Mouse (Mus musculus) urinary bladder, adult 2 months (tissue): ENCODE measurements around the gene Tmem236. TPM values are rescaled to one million over a fixed set of nuclear protein-coding genes. Genes with fewer than 3 reads are reported as not detected.

Experiments used
- DNase-seq: peaks from one replicate; pipeline ENCODE4 v3.0.0; 2022; ENCODE audit warnings: low spot score
- polyA plus RNA-seq: library from polyadenylated mRNA; depleted of rRNA; stranded (reverse); fragments of >200 nt; gene quantifications from 2 replicates; pipeline ENCODE4 v1.2.3, GENCODE M21; 2012; rRNA removed

Tmem236 gene
- polyA plus RNA-seq, 1 experiment: 0.11 TPM

DNA sequence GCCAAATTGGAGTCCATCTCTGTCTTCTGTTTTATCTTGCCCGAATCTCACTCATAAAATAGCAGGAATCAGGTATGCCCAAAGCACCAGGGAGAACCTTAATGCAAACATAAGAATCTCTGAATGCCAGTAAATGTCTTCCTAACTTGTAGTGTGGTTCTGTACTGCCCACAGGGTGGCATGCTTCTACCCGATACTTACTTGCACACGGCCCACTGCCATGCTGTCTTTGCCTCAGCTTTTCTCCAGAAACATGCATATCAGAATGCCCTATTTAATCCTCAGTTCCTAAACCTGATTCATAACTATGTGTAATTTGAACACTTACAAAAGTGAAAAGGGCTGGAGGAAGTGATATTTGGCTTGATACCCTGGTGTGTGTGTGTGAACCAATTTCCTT, 77.6 kb downstream of the Tmem236 start:
- no peak for DNase-seq

- DNase-seq: no peak
Observed at GRCm38 (mm10) chr2:14258345-14258850, 84.1 kb downstream of the Tmem236 start.

DNA sequence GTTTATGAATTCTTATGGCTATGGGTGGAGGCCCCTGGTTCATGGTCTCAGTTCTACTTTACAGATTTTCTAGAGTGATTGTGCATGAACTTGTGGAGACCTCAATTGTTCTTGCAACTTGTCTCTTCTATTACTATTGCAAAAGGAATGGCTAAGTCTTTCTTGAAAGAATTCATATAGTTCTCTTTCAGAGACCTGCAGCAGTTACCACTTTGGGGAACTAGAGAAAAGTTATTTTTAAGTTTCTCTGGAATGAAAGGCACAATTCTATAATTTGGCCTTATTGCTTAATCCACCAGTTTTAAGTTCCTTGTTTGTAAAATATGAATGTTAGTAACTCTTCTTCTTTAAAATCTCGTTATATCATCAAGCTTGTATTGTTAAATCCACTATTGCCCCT, 87.8 kb downstream of the Tmem236 start:
- no peak for DNase-seq

- DNase-seq: no peak
Observed at GRCm38 (mm10) chr2:14269160-14269559, 94.8 kb downstream of the Tmem236 start.

Other genes with a start within 250 kb of the Tmem236 start
- gene Hacd1, start 118.4 kb upstream of the Tmem236 start, polyA plus RNA-seq: 137 and 148 TPM in 2 replicates
- 33.1 and 33.5 TPM in 2 replicates for gene Stam, start 100.4 kb upstream of the Tmem236 start, polyA plus RNA-seq
- gene Mrc1, start 54.9 kb downstream of the Tmem236 start, polyA plus RNA-seq: 23.8 and 27.5 TPM in 2 replicates
- 0.15 TPM in 2 replicates for gene Slc39a12, start 213.8 kb downstream of the Tmem236 start, polyA plus RNA-seq